28 mouse cellular contexts compared by ENCODE assay signal in genomic region chr10:80635345-80635744, GRCm38 (mm10). TPM values are rescaled to one million over a fixed set of nuclear protein-coding genes. Genes with fewer than 3 reads are reported as not detected.
A peak's percentile ranks its signal among the peaks of the same experiment; 100 is the strongest.
DNase-seq lines count a peak whose midpoint lies in the region; ATAC-seq lines count a peak whose summit lies in the region.
"Had no signal": no experiment of that assay in that cellular context is flagged by ENCODE, and none has a peak within 500 bp of the region (broad histone marks: within the 10 kb centered on the region; RNA-seq: fewer than 3 reads in every experiment).

No protein-coding gene starts in this region.

- H3K9me3 ChIP-seq in kidney, embryonic 14.5 days (ENCODE audit: control insufficient read depth, low read length), result no peaks in the 10 kb centered on the region
- no peaks in the 10 kb centered on the region for H3K9me3 ChIP-seq in intestine, embryonic 16.5 days (ENCODE audit: control insufficient read depth, low read length)
- H3K9me3 ChIP-seq in liver, embryonic 16.5 days (replicated peaks; ENCODE audit: control insufficient read depth, low read length), result no peaks in the 10 kb centered on the region
- H3K9me3 ChIP-seq: heart, embryonic 10.5 days; heart, embryonic 15.5 days had no signal

- H3K36me3 ChIP-seq in kidney, embryonic 14.5 days (ENCODE audit: control insufficient read depth, insufficient read depth, low read length), result peaks cover 75% of the 10 kb centered on the region
- peaks cover 47% of the 10 kb centered on the region for H3K36me3 ChIP-seq in intestine, embryonic 16.5 days (ENCODE audit: control insufficient read depth, insufficient read depth, low read length)
- peaks cover 39% of the 10 kb centered on the region for H3K36me3 ChIP-seq in liver, embryonic 16.5 days (ENCODE audit: control insufficient read depth, insufficient read depth)

- H3K9ac ChIP-seq in kidney, embryonic 14.5 days (ENCODE audit: low read depth, low read length), result no peak overlapping the region
- no peak overlapping the region for H3K9ac ChIP-seq in intestine, embryonic 16.5 days (ENCODE audit: low read depth, low read length)
- H3K9ac ChIP-seq in liver, embryonic 16.5 days (ENCODE audit: low read depth, low read length), result no peak overlapping the region
- H3K9ac ChIP-seq: forebrain, postnatal 0 days; heart, embryonic 15.5 days; lung, embryonic 14.5 days had no signal

- ATAC-seq in kidney, embryonic 14.5 days (ENCODE audit: low FRiP score, low TSS enrichment), result no peak
- peak; percentile 39 for ATAC-seq in intestine, embryonic 16.5 days
- ATAC-seq in liver, embryonic 16.5 days (ENCODE audit: low read depth), result peak; percentile 43
- ATAC-seq: CD4-positive, CD25-positive, alpha-beta regulatory T cell, adult 4 months; forebrain, postnatal 0 days; hindbrain, embryonic 16.5 days; midbrain, embryonic 16.5 days had no signal

- H3K4me2 ChIP-seq in kidney, embryonic 14.5 days (replicated peaks; ENCODE audit: low read depth, low read length), result no peak overlapping the region
- no peak overlapping the region for H3K4me2 ChIP-seq in intestine, embryonic 16.5 days (ENCODE audit: low read depth, low read length)
- H3K4me2 ChIP-seq in liver, embryonic 16.5 days (ENCODE audit: low read depth, low read length), result no peak overlapping the region
- H3K4me2 ChIP-seq: heart, embryonic 15.5 days; lung, embryonic 14.5 days had no signal

- peak; percentile 68 to 71 for DNase-seq in kidney, adult 8-10 months
- DNase-seq in kidney, postnatal 14 days, result peak; percentile 58
- no peak for DNase-seq in adrenal gland, adult 18-20 months (ENCODE audit: low spot score in 2 of 2)
- DNase-seq in gastrocnemius, adult 18-20 months (ENCODE audit: low spot score), result no peak
- DNase-seq in thymus, adult 18-20 months, result no peak
- DNase-seq: adrenal gland, postnatal 25 days; cerebellum, adult 2 months; cerebellum, postnatal 14 days; forebrain, postnatal 0 days; gastrocnemius, postnatal 14 days; lung, embryonic 14.5 days; lung, postnatal 14 days; right cerebral cortex, postnatal 25 days; spleen, adult 18-20 months; thymus, adult 2 months; thymus, postnatal 4 days had no signal

- H3K4me3 ChIP-seq in kidney, embryonic 14.5 days (ENCODE audit: low read length), result no peak overlapping the region
- H3K4me3 ChIP-seq in intestine, embryonic 16.5 days (ENCODE audit: low read length), result no peak overlapping the region
- no peak overlapping the region for H3K4me3 ChIP-seq in liver, embryonic 16.5 days (ENCODE audit: low read depth, low read length)
- H3K4me3 ChIP-seq: erythroblast, embryonic 14.5 days; heart, embryonic 10.5 days; heart, embryonic 15.5 days had no signal

- H3K27ac ChIP-seq in kidney, embryonic 14.5 days (ENCODE audit: low read depth, low read length), result no peak overlapping the region
- no peak overlapping the region; the same call in 1 of the 2 replicates for H3K27ac ChIP-seq in intestine, embryonic 16.5 days (ENCODE audit: low read length)
- H3K27ac ChIP-seq in liver, embryonic 16.5 days (ENCODE audit: low read length), result no peak overlapping the region
- H3K27ac ChIP-seq: heart, embryonic 10.5 days; heart, embryonic 15.5 days; stomach, postnatal 0 days had no signal

- H3K27me3 ChIP-seq in kidney, embryonic 14.5 days (ENCODE audit: control insufficient read depth, insufficient read depth, low read length), result no peaks in the 10 kb centered on the region
- no peaks in the 10 kb centered on the region for H3K27me3 ChIP-seq in intestine, embryonic 16.5 days (replicated peaks; ENCODE audit: control insufficient read depth, insufficient read depth, low read length)
- no peaks in the 10 kb centered on the region for H3K27me3 ChIP-seq in liver, embryonic 16.5 days (ENCODE audit: control insufficient read depth, insufficient read depth, low read depth, low read length)
- H3K27me3 ChIP-seq: heart, embryonic 15.5 days had no signal

- WGBS in kidney, embryonic 14.5 days, result 75% methylated on average over 6 of the region's 6 CpGs
- WGBS in intestine, embryonic 16.5 days, result 72% methylated on average over 6 of the region's 6 CpGs
- WGBS in liver, embryonic 16.5 days (ENCODE audit: insufficient replicate concordance), result 63% methylated on average over 6 of the region's 6 CpGs

- H3K4me1 ChIP-seq in kidney, embryonic 14.5 days (ENCODE audit: control insufficient read depth, insufficient read depth, low read length), result no peaks in the 10 kb centered on the region
- no peaks in the 10 kb centered on the region for H3K4me1 ChIP-seq in intestine, embryonic 16.5 days (ENCODE audit: control insufficient read depth, insufficient read depth, low read length)
- H3K4me1 ChIP-seq in liver, embryonic 16.5 days (ENCODE audit: control insufficient read depth, low read depth, low read length), result peaks cover 3% of the 10 kb centered on the region; the same call in 1 of the 2 replicates

RNA-seq across cellular contexts. Expression of gene Csnk1g2, which starts 12.7 kb away (rescaled TPM):
- 127 and 134 TPM in 2 replicates for polyA plus RNA-seq in kidney, embryonic 14.5 days (2014; fragmentation: Nextera tagmentation; extraction: Ambion mirVana)
- 15.1 and 22.2 TPM in 2 replicates for polyA plus RNA-seq in intestine, embryonic 16.5 days (2015; fragmentation: Nextera tagmentation; extraction: Ambion mirVana)
- polyA plus RNA-seq in liver, embryonic 16.5 days (2015; fragmentation: Nextera tagmentation; extraction: Ambion mirVana), result 5.0 and 9.8 TPM in 2 replicates
- total RNA-seq in adrenal gland, adult 18-20 months (2021), result 100 to 1,000 TPM; 134 to 140 TPM
- total RNA-seq in gastrocnemius, adult 18-20 months (2021), result 100 to 1,000 TPM in 1 of 2 experiments, 10 to 100 TPM in 1; 97.2 to 128 TPM

RNA-seq across cellular contexts. Expression of gene Btbd2, which starts 21.5 kb away (rescaled TPM):
- polyA plus RNA-seq in kidney, embryonic 14.5 days (2014; fragmentation: Nextera tagmentation; extraction: Ambion mirVana), result 63.4 and 80.2 TPM in 2 replicates
- 9.2 and 10.6 TPM in 2 replicates for polyA plus RNA-seq in intestine, embryonic 16.5 days (2015; fragmentation: Nextera tagmentation; extraction: Ambion mirVana)
- polyA plus RNA-seq in liver, embryonic 16.5 days (2015; fragmentation: Nextera tagmentation; extraction: Ambion mirVana), result 2.8 and 5.1 TPM in 2 replicates
- 10 to 100 TPM; 51.4 to 58.5 TPM for total RNA-seq in adrenal gland, adult 18-20 months (2021)
- 10 to 100 TPM; 38.5 to 40.0 TPM for total RNA-seq in gastrocnemius, adult 18-20 months (2021)

RNA-seq across cellular contexts. Expression of gene Gm49322, which starts 29.5 kb away (rescaled TPM):
- 1.9 and 2.5 TPM in 2 replicates for polyA plus RNA-seq in kidney, embryonic 14.5 days (2014; fragmentation: Nextera tagmentation; extraction: Ambion mirVana)
- 3.3 and 4.0 TPM in 2 replicates for polyA plus RNA-seq in intestine, embryonic 16.5 days (2015; fragmentation: Nextera tagmentation; extraction: Ambion mirVana)
- 1.2 and 1.5 TPM in 2 replicates for polyA plus RNA-seq in liver, embryonic 16.5 days (2015; fragmentation: Nextera tagmentation; extraction: Ambion mirVana)
- 1 to 10 TPM; 2.6 to 3.0 TPM for total RNA-seq in adrenal gland, adult 18-20 months (2021)
- under 1 TPM; 0.14 to 0.26 TPM for total RNA-seq in gastrocnemius, adult 18-20 months (2021)
- total RNA-seq: granulocyte monocyte progenitor cell, adult 5-6 weeks had no signal

RNA-seq across cellular contexts. Expression of gene Adat3, which starts 32.7 kb away (rescaled TPM):
- polyA plus RNA-seq in kidney, embryonic 14.5 days (2014; fragmentation: Nextera tagmentation; extraction: Ambion mirVana), result 8.0 and 8.8 TPM in 2 replicates
- 8.4 and 9.4 TPM in 2 replicates for polyA plus RNA-seq in intestine, embryonic 16.5 days (2015; fragmentation: Nextera tagmentation; extraction: Ambion mirVana)
- 3.2 and 3.7 TPM in 2 replicates for polyA plus RNA-seq in liver, embryonic 16.5 days (2015; fragmentation: Nextera tagmentation; extraction: Ambion mirVana)
- total RNA-seq in adrenal gland, adult 18-20 months (2021), result 1 to 10 TPM; 1.8 to 2.1 TPM
- under 1 TPM in 1 of 2 experiments, not detected in 1; 0.69 TPM for total RNA-seq in gastrocnemius, adult 18-20 months (2021)
- total RNA-seq: neutrophil, adult 5-6 weeks had no signal

RNA-seq across cellular contexts. Expression of gene Scamp4, which starts 32.7 kb away (rescaled TPM):
- polyA plus RNA-seq in kidney, embryonic 14.5 days (2014; fragmentation: Nextera tagmentation; extraction: Ambion mirVana), result 88.5 and 103 TPM in 2 replicates
- 125 and 127 TPM in 2 replicates for polyA plus RNA-seq in intestine, embryonic 16.5 days (2015; fragmentation: Nextera tagmentation; extraction: Ambion mirVana)
- 35.3 and 38.3 TPM in 2 replicates for polyA plus RNA-seq in liver, embryonic 16.5 days (2015; fragmentation: Nextera tagmentation; extraction: Ambion mirVana)
- 10 to 100 TPM; 49.7 to 54.4 TPM for total RNA-seq in adrenal gland, adult 18-20 months (2021)
- 10 to 100 TPM; 19.0 to 20.1 TPM for total RNA-seq in gastrocnemius, adult 18-20 months (2021)

Comparison
In these comparisons a context has a peak if more than half of its experiments do, and no peak if none do; other contexts are left out.
1. DNase-seq: peak in kidney, adult 8-10 months (2 of 2) and kidney, postnatal 14 days (single experiment); none in adrenal gland, adult 18-20 months (0 of 2), gastrocnemius, adult 18-20 months (single experiment) and thymus, adult 18-20 months (0 of 2).